Mouse (Mus musculus) activated CD4-positive, CD25-positive, alpha-beta regulatory T cell, adult 4 months (primary cell): ENCODE measurements around the gene Fbxo46. TPM values are rescaled to one million over a fixed set of nuclear protein-coding genes. Genes with fewer than 3 reads are reported as not detected.
A peak's percentile ranks its signal among the peaks of the same experiment; 100 is the strongest.

Experiments
- ATAC-seq: one replicate; pipeline ENCODE4 v1.8.0; 2017
- polyA plus RNA-seq, 2 experiments: library from polyadenylated mRNA; unstranded; fragments of 100-300 nt; shearing (Covaris generic); gene quantifications; one replicate each; pipeline ENCODE4 v1.2.1; 2017

The Fbxo46 gene
- polyA plus RNA-seq, 2 experiments from 2014 or later = 17.1 to 17.7 TPM

GRCm38 (mm10) chr7:19170142-19170541 is 50.5 kb downstream of the Fbxo46 start:
- no peak for ATAC-seq

DNA sequence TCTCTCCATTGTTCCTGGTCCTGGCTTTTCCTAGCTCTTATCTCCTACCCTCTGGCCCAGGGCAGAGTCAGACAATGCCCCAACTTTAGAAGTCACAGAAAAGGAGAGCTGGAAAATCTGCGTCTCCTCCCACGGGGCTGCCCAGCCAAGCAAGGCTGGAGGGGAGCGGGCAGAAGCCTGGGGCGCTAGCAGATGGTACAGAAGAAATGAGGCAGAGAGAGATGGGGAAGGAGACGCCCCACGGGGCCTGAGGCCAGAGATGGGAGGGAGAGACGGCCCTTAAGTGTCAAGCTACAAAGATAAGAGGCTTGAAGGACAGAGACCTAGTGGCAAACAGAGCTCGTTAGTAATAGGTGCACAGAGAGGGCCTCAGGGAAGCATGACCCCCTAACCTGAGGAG is 52.2 kb downstream of the Fbxo46 start:
- ATAC-seq = no peak

GRCm38 (mm10) chr7:19172874-19173273 is 53.2 kb downstream of the Fbxo46 start:
- no peak for ATAC-seq

GRCm38 (mm10) chr7:19175708-19176515 is 56.3 kb downstream of the Fbxo46 start, which contains the start of gene Eml2:
Gene Eml2 (plus strand): TSS chr7:19176421.
- ATAC-seq = no peak

DNA sequence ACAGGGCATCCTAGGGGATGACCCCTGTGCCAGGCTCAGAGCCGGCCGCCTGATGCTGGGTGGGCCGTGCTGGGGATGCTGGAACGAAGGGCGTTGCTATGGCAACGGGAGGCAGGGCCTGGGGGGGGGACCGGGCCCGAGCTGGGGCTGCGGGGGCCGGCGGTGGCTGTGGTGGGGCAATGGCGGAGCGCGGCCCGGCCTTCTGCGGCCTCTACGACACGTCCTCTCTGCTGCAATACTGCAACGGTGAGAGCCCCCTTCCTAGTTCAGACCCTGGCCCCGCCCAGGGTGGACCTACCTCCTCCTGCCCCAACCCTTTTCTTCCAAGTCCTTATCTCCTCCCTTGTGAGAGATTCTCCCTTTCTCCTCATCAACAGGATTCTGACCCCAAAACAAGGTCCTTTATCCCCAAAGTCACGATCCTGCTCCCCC is 56.9 kb downstream of the Fbxo46 start:
- no peak for ATAC-seq

DNA sequence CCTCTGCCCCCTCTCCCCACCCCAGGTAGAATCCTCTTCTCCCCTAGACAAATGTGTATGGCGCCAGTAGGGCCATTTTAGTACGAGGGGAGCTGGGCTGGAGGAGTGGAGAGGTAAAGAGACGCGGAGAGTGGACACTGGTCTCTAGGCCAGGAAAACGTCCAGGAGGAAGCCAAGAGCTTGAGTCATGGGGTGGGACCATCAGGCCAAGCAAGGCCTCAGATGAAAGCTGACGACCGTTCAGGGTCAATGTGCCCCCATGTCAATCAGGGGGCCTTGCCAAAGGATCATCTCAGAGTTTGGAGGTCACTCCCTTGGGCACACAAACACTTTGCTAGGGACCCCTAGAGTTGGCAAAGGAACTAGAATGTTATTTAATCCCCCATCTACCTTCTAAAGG is 57.6 kb downstream of the Fbxo46 start:
- no peak for ATAC-seq

GRCm38 (mm10) chr7:19178035-19178434 is 58.4 kb downstream of the Fbxo46 start:
- no peak for ATAC-seq

GRCm38 (mm10) chr7:19178443-19179092 is 58.9 kb downstream of the Fbxo46 start:
- ATAC-seq = peak; percentile 58

DNA sequence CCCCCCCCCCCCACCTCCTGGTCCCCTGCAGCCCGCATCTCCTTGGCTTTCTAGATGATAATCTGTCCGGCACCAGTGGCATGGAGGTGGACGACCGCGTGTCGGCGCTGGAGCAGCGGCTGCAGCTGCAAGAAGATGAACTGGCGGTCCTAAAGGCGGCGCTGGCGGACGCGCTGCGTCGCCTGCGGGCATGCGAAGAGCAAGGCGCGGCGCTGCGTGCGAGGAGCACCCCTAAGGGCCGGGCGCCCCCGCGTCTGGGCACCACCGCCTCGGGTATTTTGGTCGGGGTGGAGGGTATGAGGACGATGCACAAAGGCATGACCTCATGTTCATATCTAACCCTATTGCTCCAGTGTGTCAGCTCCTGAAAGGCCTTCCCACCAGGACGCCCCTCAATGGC is 59.5 kb downstream of the Fbxo46 start:
- peak; percentile 48 for ATAC-seq

- ATAC-seq = no peak
Observed at GRCm38 (mm10) chr7:19179936-19180335, 60.3 kb downstream of the Fbxo46 start.

DNA sequence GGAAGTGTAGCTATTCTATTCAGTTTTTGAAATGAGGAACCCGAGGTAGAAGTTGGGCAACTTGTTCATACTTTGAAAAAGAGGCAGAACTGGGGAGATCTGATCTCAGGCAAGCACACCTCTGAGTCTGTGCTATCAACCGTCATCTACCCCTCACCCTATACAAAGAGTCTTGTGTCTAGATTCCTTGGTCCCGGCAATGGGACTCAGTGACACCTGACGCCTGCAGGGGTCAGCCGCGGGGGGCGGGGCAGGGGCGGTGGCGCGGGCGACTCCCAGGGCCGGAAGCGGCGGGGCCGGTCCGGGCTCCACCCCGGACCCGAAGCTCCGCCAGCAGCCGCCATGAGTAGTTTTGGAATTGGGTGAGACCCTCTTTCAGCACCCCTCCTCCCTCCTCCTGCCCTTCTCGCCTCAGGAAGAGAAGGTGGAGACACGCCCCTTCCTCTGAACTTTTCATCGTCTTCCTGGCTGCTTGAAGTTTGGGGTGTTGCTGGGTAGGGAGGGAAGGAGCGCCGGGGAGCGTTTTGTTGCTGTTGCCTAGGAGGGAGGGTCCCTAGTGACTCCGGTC is 61.3 kb downstream of the Fbxo46 start:
- ATAC-seq = peak; percentile 31

- no peak for ATAC-seq
Observed at GRCm38 (mm10) chr7:19184250-19184649, 64.6 kb downstream of the Fbxo46 start.

GRCm38 (mm10) chr7:19184758-19185157 is 65.1 kb downstream of the Fbxo46 start:
- ATAC-seq = no peak

Other genes starting within 250 kb of the Fbxo46 start
- gene Pglyrp1, start 248.5 kb upstream of the Fbxo46 start, polyA plus RNA-seq = 100 to 1,000 TPM; 275 to 290 TPM
- 1 to 10 TPM; 5.3 to 9.2 TPM for gene Ccdc61, start 209.4 kb upstream of the Fbxo46 start, polyA plus RNA-seq
- not detected for gene Nova2, start 194.0 kb upstream of the Fbxo46 start, polyA plus RNA-seq
- under 1 TPM in 1 of 2 experiments, not detected in 1; 0.31 TPM for gene Nanos2, start 132.5 kb upstream of the Fbxo46 start, polyA plus RNA-seq
- 1 to 10 TPM; 2.2 to 2.8 TPM for gene Mypop, start 128.6 kb upstream of the Fbxo46 start, polyA plus RNA-seq
- gene Irf2bp1, start 115.8 kb upstream of the Fbxo46 start, polyA plus RNA-seq = 1 to 10 TPM; 2.0 to 3.0 TPM
- under 1 TPM in 1 of 2 experiments, not detected in 1; 0.16 TPM for gene Foxa3, start 96.3 kb upstream of the Fbxo46 start, polyA plus RNA-seq
- 10 to 100 TPM in 1 of 2 experiments, 1 to 10 TPM in 1; 10.0 to 10.3 TPM for gene Sympk, start 95.5 kb upstream of the Fbxo46 start, polyA plus RNA-seq
- not detected for gene Rsph6a, start 65.2 kb upstream of the Fbxo46 start, polyA plus RNA-seq
- not detected for gene Dmwd, start 43.6 kb upstream of the Fbxo46 start, polyA plus RNA-seq
- not detected for gene Dmpk, start 36.0 kb upstream of the Fbxo46 start, polyA plus RNA-seq
- under 1 TPM in 1 of 2 experiments, not detected in 1; 0.25 TPM for gene Six5, start 25.3 kb upstream of the Fbxo46 start, polyA plus RNA-seq
- not detected for gene Gm4969, start 1.5 kb upstream of the Fbxo46 start, polyA plus RNA-seq
- 10 to 100 TPM in 1 of 2 experiments, 1 to 10 TPM in 1; 8.9 to 11.6 TPM for gene Qpctl, start 29.4 kb downstream of the Fbxo46 start, polyA plus RNA-seq
- 10 to 100 TPM; 85.2 to 96.5 TPM for gene Snrpd2, start 29.9 kb downstream of the Fbxo46 start, polyA plus RNA-seq
- not detected for gene Gipr, start 46.3 kb downstream of the Fbxo46 start, polyA plus RNA-seq
- gene Eml2, start 56.6 kb downstream of the Fbxo46 start, polyA plus RNA-seq = 10 to 100 TPM in 1 of 2 experiments, 1 to 10 TPM in 1; 5.2 to 16.9 TPM
- under 1 TPM in 1 of 2 experiments, not detected in 1; 0.30 TPM for gene Gpr4, start 92.7 kb downstream of the Fbxo46 start, polyA plus RNA-seq
- 10 to 100 TPM; 16.6 to 16.9 TPM for gene Opa3, start 108.5 kb downstream of the Fbxo46 start, polyA plus RNA-seq
- gene Vasp, start 152.0 kb downstream of the Fbxo46 start, polyA plus RNA-seq = 100 to 1,000 TPM in 1 of 2 experiments, 10 to 100 TPM in 1; 96.0 to 113 TPM
- 1 to 10 TPM; 1.1 to 1.2 TPM for gene Ppm1n, start 160.2 kb downstream of the Fbxo46 start, polyA plus RNA-seq
- gene Rtn2, start 162.8 kb downstream of the Fbxo46 start, polyA plus RNA-seq = not detected
- 1 to 10 TPM in 1 of 2 experiments, under 1 TPM in 1; 0.79 to 1.1 TPM for gene Fosb, start 190.2 kb downstream of the Fbxo46 start, polyA plus RNA-seq
- 10 to 100 TPM; 61.1 to 72.3 TPM for gene Ercc1, start 224.9 kb downstream of the Fbxo46 start, polyA plus RNA-seq
- gene Cd3eap, start 239.6 kb downstream of the Fbxo46 start, polyA plus RNA-seq = 10 to 100 TPM; 19.4 to 20.2 TPM
- gene Ppp1r13l, start 239.9 kb downstream of the Fbxo46 start, polyA plus RNA-seq = under 1 TPM in 1 of 2 experiments, not detected in 1; 0.17 TPM